Mouse (Mus musculus) splenic B cell, adult 2 months (primary cell): ENCODE data around the gene Mrps18b.
A peak's percentile ranks its signal among the peaks of the same experiment; 100 is the strongest.

Experiments
- DNase-seq: peaks from one replicate; pipeline ENCODE4 v3.0.0-alpha.2; 2011; ENCODE audit warnings: low read depth, low spot score
- H3K27me3 ChIP-seq: 2 replicates; pipeline ENCODE4 v1.6.1; 2012; ENCODE audit warnings: mild to moderate bottlenecking, low read length, moderate library complexity, mixed read lengths; ENCODE audit not compliant: control insufficient read depth, poor library complexity, insufficient read depth, severe bottlenecking
- H3K36me3 ChIP-seq: 2 replicates; pipeline ENCODE4 v1.6.1; 2012; ENCODE audit warnings: mild to moderate bottlenecking, low read length, moderate library complexity, mixed read lengths; ENCODE audit not compliant: control insufficient read depth, poor library complexity, insufficient read depth, severe bottlenecking

Gene Mrps18b

GRCm38 (mm10) chr17:35922566-35922965 lies 6.4 kb upstream of the Mrps18b start:
- H3K27me3 ChIP-seq, result no peaks in the 10 kb centered on the region
- DNase-seq, result no peak
- peaks cover 22% of the 10 kb centered on the region for H3K36me3 ChIP-seq

GRCm38 (mm10) chr17:35921710-35922109 lies 5.5 kb upstream of the Mrps18b start:
- Histone ChIP-seq H3K36me3 (peaks cover 24% of the 10 kb centered on the region), H3K27me3 (no peaks in the 10 kb centered on the region)
- no peak for DNase-seq

GRCm38 (mm10) chr17:35920862-35921562 lies 4.8 kb upstream of the Mrps18b start:
- Histone ChIP-seq H3K36me3 (peaks cover 19% of the 10 kb centered on the region; the same call in 1 of the 2 replicates), H3K27me3 (no peaks in the 10 kb centered on the region)
- peak; percentile 54 for DNase-seq

- no peaks in the 10 kb centered on the region for H3K27me3 ChIP-seq
- H3K36me3 ChIP-seq, result peaks cover 19% of the 10 kb centered on the region; the same call in 1 of the 2 replicates
- DNase-seq, result no peak
These were observed 4.2 kb upstream of the Mrps18b start for GRCm38 (mm10) chr17:35920384-35920783.

GRCm38 (mm10) chr17:35919864-35920301 lies 3.7 kb upstream of the Mrps18b start:
- no peaks in the 10 kb centered on the region for H3K27me3 ChIP-seq
- no peak for DNase-seq
- H3K36me3 ChIP-seq, result peaks cover 17% of the 10 kb centered on the region; the same call in 1 of the 2 replicates

- Histone ChIP-seq H3K27me3 (no peaks in the 10 kb centered on the region), H3K36me3 (peaks cover 13% of the 10 kb centered on the region; the same call in 1 of the 2 replicates)
- DNase-seq, result peak; percentile 97
These were observed 3.0 kb upstream of the Mrps18b start for GRCm38 (mm10) chr17:35919060-35919715.

- no peaks in the 10 kb centered on the region for H3K27me3 ChIP-seq
- peaks cover 13% of the 10 kb centered on the region; the same call in 1 of the 2 replicates for H3K36me3 ChIP-seq
- DNase-seq, result peak; percentile 57
These were observed 2.3 kb upstream of the Mrps18b start for GRCm38 (mm10) chr17:35918276-35919059.

- H3K27me3 ChIP-seq, result no peaks in the 10 kb centered on the region
- H3K36me3 ChIP-seq, result peaks cover 19% of the 10 kb centered on the region
- DNase-seq, result peak; percentile 57
These were observed 1.5 kb upstream of the Mrps18b start for GRCm38 (mm10) chr17:35917463-35918251.

GRCm38 (mm10) chr17:35917143-35917462 lies 914 bp upstream of the Mrps18b start:
- no peak for DNase-seq
- peaks cover 19% of the 10 kb centered on the region for H3K36me3 ChIP-seq

GRCm38 (mm10) chr17:35915538-35916296 lies 472 bp downstream of the Mrps18b start:
- Histone ChIP-seq H3K27me3 (no peaks in the 10 kb centered on the region), H3K36me3 (peaks cover 19% of the 10 kb centered on the region)
- DNase-seq, result peak; percentile 38

More at GRCm38 (mm10) chr17:35917143-35917462, 914 bp upstream of the Mrps18b start:
- no peaks in the 10 kb centered on the region for H3K27me3 ChIP-seq

GRCm38 (mm10) chr17:35914975-35915374 lies 1.2 kb downstream of the Mrps18b start:
- H3K27me3 ChIP-seq, result no peaks in the 10 kb centered on the region
- no peak for DNase-seq
- peaks cover 19% of the 10 kb centered on the region for H3K36me3 ChIP-seq

- DNase-seq, result peak; percentile 98
- no peaks in the 10 kb centered on the region for H3K27me3 ChIP-seq
These were observed 6.2 kb downstream of the Mrps18b start, which contains the start of gene Atat1 for GRCm38 (mm10) chr17:35909919-35910369. Atat1 (minus strand) TSS chr17:35910075.

GRCm38 (mm10) chr17:35909186-35909918 lies 6.8 kb downstream of the Mrps18b start:
- H3K27me3 ChIP-seq, result no peaks in the 10 kb centered on the region
- no peak for DNase-seq
- peaks cover 6% of the 10 kb centered on the region for H3K36me3 ChIP-seq

More at GRCm38 (mm10) chr17:35909919-35910369, 6.2 kb downstream of the Mrps18b start, which contains the start of gene Atat1:
- H3K36me3 ChIP-seq, result peaks cover 8% of the 10 kb centered on the region
